Mouse (Mus musculus) right cerebral cortex, postnatal 25 days (tissue): ENCODE measurements at regions not wholly inside any gene's neighbourhood (a gene's known extent, or its start where the extent isn't known, plus 50 kb on each side); places are given as distances from the start of the nearest gene placed in this dataset.
A peak's percentile ranks its signal among the peaks of the same experiment; 100 is the strongest.

ENCODE experiments used
- DNase-seq: peaks from one replicate; pipeline ENCODE4 v3.0.0; 2022

DNA sequence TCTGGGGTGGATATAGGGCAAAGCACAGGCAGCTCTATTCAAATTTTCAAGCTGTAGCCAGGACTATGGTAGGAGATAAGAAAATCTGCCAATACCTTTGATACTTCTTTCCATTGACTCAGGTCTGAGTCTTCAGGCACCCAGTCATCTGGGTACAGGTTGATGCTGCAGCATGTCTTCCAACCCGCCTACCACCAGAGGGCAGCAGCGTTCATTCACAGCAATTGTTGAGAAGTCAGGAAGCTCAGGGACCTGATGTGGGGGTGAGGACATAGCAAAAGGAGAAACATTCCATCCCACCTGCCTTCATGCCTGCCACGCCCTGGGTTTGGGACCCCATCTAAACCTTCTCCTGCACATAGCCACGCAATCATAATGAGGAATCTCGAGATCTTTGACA, 118.2 kb upstream of the Gm21876 start:
- DNase-seq, result no peak

DNA sequence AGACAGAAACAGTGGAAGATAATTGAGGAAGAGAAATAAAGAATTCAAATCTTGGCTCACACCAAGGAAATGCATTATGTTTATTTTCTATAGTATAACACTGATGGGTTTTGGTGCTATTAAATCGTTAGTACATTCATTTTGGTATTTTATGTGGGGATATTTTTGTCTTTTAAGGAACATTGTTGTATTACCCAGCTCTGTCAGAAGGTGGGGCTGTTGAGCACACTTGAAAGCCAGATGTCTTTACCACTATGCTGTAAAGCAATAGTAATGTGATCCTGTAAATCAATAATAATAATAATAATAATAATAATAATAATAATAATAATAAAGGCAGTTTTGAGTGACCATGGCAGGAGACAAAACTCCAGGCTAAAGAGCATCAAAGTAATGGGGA, 120.0 kb upstream of the Gm21876 start:
- DNase-seq, result no peak

DNA sequence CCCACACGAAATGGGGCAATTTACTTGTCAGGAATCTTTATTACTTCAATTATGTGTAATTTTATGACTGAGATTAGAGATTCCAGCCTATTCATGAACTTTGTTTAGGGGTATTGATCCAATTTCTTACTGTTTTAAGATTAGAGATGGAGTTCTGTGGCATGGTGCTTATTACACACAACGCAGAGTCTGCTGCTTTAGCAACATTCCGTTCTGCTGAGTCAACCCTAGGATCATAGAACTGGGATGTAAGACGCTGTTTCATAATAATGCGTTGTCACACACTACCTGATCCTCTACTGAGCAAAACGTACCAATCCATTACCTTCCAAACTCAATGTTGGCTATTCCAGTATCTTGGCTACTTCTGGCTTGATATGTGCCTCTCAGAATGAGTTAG, 121.9 kb upstream of the Gm21876 start:
- no peak for DNase-seq

DNA sequence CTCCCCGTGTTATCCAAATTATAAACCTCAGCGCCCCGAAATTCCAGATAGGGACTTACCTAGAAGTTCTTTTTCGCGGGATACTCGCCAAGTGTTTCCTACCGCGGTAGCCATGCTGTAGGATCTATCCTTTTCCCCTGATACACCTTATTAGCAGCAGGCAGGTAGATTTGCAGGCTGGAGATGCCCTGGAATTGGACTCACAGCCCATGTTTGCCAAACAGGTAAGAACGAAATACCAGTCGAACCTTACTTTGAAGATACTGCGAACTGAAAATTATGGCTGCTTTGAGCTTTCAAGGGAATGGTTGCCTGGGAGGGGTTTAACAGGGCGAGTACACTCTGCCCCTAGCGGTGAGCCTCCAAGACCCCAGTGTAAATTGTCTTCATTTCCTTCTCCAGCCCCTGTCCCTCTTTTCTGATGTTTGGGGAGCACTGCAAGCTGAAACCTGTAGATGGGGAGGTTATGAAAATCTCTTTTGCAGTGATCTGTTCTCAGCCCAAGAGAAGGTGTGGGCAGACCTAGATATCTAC, 149.8 kb upstream of the Agtr2 start:
- no peak for DNase-seq

DNA sequence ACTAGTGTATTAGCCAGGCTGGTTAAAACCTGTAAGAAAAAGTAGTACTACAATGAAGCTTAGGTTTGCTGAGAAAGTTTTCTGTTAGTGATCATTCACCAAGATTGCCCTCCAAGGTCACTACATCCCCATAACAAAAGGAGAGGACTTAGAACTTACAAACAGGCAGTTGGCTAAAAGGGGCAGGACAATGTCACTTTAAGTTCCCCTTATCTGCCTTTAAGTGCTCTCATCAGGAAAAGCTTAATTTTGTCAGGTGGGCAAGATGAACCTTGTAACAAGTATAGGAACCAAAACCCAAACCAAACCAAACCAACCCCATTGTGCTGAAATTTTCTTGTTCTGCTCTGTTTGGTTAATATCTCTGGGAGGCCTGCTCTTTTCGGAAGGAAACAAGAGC, 139.9 kb upstream of the Agtr2 start:
- DNase-seq, result no peak

DNA sequence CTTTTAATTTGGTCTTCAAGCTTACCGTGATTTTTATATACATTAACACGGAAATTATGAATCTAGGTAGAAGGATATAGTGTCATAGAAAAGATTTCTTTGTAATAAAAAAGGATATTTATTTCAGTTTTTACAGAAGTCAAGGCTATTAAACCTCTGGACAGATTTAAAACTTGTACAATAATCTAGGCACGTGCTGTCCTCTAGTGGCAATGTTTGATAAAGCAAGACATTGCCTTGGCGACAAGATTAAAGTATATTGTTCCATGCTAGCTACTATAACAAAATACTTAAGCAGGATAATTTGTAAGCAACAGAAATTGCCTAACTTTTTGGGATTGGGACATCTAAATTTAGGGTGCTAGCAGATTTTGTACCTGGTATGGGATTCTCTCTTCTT, 133.8 kb upstream of the Agtr2 start:
- no peak for DNase-seq

DNA sequence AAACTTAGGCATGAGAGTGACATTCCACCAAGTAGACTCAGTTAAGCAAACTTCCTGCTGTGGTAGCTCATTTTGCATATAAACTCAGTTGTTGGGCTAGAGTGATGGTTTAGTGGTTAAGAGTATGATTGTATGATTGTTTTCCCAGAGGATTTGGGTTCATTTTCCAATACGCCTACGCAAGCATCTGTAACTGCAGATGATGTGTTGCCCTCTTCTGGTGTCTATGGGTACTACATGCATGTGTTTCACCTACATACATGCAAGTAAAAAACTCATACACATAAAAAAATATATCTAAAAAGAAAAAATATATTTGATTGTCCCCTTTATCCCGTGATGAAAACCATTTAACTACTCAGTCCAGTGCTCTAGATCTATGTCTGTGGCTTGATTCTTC, 132.0 kb upstream of the Agtr2 start:
- DNase-seq, result no peak

DNA sequence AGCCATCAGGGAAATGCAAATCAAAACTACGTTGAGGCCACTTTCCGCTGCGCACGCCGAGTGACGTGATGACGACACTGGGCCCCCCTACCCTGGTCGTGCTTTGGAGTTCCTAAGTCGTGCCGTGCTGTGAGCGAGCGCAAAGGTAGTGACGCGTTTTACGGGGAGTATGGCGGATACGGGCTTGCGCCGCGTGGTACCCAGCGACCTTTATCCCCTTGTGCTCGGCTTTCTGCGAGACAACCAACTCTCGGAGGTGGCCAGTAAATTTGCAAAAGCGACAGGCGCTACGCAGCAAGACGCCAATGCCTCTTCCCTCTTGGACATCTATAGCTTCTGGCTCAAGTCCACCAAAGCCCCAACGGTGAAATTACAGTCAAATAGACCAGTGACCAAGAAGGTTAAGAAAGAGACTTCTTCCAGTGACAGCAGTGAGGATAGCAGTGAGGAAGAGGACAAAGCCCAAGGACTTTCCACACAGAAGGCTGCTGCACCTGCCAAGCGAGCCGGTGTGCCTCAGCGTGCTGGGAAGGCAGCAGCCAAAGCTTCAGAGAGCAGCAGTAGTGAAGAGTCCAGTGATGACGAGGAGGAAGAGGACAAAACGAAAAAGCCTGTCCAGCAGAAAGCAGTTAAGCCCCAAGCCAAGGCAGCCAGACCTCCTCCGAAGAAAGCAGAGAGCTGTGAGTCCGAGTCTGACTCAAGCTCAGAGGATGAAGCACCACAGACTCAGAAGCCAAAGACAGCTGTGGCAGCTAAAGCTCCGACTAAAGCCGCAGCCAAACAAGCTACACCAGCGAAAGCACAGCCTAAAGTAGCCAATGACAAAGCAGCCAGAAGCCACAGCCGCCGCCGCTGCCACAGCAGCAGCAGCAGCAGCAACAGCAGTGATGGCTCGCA, 123.3 kb upstream of the Agtr2 start:
- DNase-seq, result peak; percentile 50

DNA sequence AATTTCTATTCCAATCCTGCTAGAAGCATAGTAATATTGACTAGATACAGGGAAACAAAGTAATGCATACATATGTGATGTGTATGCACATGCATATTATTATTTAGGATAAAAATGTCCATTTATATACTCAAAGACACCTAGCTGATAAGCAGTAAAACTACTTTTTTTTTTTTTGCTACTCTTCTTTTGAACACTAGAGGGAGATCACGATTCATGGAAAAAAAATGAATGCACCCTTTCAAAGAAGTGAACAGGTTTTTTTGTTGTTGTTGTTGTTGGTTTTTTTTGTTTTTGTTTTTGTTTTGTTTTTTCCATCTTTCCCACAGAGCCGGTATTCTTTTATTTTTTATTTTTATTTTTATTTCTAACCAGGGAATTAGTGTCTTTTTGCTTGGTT, 99.1 kb upstream of the Agtr2 start:
- no peak for DNase-seq

DNA sequence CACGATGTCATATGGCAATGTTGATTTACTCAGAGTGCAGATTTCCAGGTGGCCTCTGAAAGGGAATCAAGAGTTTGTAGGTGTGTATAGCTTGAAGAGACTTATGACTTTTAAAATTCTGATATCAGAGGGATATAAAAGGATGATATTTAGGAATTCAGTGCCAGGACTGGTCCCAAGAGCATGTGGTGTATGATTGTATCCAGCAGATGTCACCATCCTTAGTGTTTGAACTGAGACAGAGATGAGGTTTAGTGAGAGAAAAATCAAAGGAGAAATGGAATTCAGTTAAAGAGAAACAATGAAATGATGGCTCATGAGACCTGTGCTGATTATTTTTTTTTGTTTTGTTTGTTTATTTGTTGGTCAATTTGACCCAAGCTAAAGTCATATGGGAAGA, 94.4 kb upstream of the Agtr2 start:
- DNase-seq, result no peak

DNA sequence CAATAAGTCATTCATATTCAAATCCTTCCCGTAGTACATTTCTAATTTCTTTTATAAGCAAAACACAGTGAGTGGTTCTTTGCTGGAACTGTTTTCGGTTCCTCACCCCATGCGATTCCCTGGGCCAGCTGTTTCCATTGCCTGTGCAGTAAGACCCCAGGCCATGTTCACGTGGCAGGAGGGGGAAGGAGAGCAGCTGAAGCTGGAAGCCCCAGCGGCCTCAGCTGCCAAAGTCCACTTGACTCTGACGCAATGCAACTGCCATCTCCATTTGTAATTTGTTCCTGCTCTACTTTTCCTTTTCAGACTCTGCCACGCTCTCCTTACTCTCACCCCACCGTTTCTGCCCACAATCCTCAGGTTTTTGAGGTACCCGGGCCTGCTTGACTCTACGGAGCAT, 91.1 kb upstream of the Agtr2 start:
- no peak for DNase-seq

DNA sequence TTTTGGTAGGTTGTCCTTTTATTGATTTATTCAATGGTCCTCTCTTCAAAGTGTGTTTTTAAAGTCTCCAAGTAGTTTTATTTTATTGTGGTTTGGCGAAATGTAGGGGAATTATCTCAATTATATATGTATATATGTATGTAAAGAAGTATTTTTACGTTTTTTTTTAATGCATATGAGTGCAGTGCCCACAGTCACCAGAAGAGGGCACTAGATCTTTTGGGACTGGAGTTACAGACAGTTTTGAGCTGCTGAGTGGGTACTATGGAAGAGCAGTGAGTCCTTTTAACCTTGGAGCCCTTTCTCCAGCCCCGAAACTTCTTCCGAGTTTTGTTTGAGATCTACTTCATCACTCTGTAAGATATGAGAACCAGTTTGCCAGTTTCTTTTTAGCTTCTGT, 59.5 kb upstream of the Agtr2 start:
- DNase-seq, result no peak

DNA sequence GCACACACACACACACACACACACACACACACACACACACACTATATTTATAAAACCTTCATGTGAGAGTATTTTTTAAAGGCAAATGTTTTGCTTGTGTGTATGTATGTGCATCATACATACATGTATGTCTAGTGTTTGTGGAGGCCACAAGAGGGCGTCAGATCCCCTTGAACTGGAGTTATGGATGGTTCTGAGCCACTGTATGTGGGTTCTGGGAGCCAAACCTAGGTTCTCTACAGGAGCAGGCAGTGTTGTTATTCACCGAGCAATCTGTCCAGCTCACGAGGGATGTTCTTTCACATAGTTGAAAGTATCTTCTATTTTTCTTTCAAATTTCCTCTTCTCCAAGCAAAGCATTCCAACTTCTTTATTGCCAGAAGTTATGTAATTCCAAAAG, 56.3 kb upstream of the Agtr2 start:
- no peak for DNase-seq

DNA sequence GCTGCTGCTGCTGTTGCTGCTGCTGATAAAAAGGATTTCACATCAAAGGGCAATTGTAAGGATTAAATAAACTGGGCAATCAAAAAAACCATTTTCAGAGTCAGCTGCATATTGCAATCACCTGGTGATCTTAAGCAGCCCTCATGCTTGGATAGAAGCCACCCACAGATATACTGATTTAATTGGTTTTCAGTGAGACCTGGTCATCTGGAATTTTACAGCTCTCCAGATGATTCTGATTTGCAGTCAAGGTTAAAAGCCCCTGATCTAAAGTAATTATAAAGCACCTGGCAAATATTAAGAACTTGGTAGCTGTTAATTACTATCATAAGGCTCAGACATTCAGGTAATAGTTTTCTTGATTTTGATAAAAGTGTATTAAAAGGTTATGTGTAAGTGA, 50.8 kb upstream of the Agtr2 start:
- DNase-seq, result no peak
